Mouse (Mus musculus) midbrain, embryonic 16.5 days (tissue): ENCODE measurements at regions not wholly inside any gene's neighbourhood (a gene's known extent, or its start where the extent isn't known, plus 50 kb on each side); places are given as distances from the start of the nearest gene placed in this dataset.

Experiments
- ATAC-seq: fragments of 200-750 bp; cut with Nextera tagmentation; 2 replicates; pipeline ENCODE4 v1.8.0; 2017; ENCODE audit warnings: moderate TSS enrichment
- H3K27ac ChIP-seq: fragments of 300-500 bp; sonication (generic); 2 replicates; pipeline ENCODE4 v1.5.1; 2014; ENCODE audit warnings: mild to moderate bottlenecking, low read length, mixed read lengths
- H3K27me3 ChIP-seq: fragments of 300-500 bp; sonication (generic); 2 replicates; pipeline ENCODE4 v1.6.1; 2014; ENCODE audit warnings: low read depth, low read length, mixed read lengths; ENCODE audit not compliant: control insufficient read depth, insufficient read depth
- H3K36me3 ChIP-seq: fragments of 300-500 bp; sonication (generic); 2 replicates; pipeline ENCODE4 v1.6.1; 2014; ENCODE audit warnings: mild to moderate bottlenecking, low read length, moderate library complexity, mixed read lengths; ENCODE audit not compliant: control insufficient read depth, insufficient read depth
- H3K4me1 ChIP-seq: fragments of 300-500 bp; sonication (generic); 2 replicates; pipeline ENCODE4 v1.6.1; 2014; ENCODE audit warnings: mild to moderate bottlenecking, low read length, mixed read lengths; ENCODE audit not compliant: control insufficient read depth, insufficient read depth
- H3K4me2 ChIP-seq: fragments of 300-500 bp; sonication (generic); 2 replicates; pipeline ENCODE4 v1.6.1; 2014; ENCODE audit warnings: mild to moderate bottlenecking, low read length, mixed read lengths
- H3K4me3 ChIP-seq: fragments of 300-500 bp; sonication (generic); 2 replicates; pipeline ENCODE4 v1.5.1; 2014; ENCODE audit warnings: low read depth, mild to moderate bottlenecking, low read length, moderate library complexity, mixed read lengths
- H3K9ac ChIP-seq: fragments of 300-500 bp; sonication (generic); 2 replicates; pipeline ENCODE4 v1.6.1; 2014; ENCODE audit warnings: low read depth, low read length, mixed read lengths
- H3K9me3 ChIP-seq: fragments of 300-500 bp; sonication (generic); replicated peaks from 2 replicates; pipeline ENCODE4 v1.6.1; 2014; ENCODE audit warnings: mild to moderate bottlenecking, low read length, mixed read lengths; ENCODE audit not compliant: control insufficient read depth, poor library complexity, severe bottlenecking
- WGBS: fragments of 180-500 bp; shearing (Covaris S2); extraction: QIAGEN DNeasy Blood & Tissue Kit; methylation state at CpG from one replicate; pipeline ENCODE4 v1.1.7; 2014; 5-methylcytosine and 5-hydroxymethylcytosine counted together

DNA sequence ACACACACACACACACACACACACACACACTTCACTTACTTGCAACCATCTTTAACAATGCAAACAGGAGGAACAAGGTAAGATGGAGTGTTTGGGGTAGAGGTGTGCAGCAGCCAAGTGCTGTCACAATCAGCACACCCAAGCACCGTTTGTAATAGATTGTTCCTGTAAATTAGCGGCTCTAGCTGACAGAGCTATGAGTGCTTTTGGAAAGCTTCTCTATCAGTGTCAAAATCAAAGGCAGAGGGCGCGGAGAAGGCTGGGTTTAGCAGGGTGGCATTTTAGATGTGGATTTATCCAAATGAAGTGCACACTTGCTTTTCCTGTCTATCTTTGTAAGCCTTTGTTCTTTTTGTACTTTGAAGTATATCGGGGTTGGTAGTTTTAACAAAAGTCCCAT lies 184.6 kb downstream of the Cog6 start:
- WGBS: 77% methylated on average over 5 of the region's 5 CpGs
- H3K4me1 ChIP-seq: no peaks in the 10 kb centered on the region
- H3K27me3 ChIP-seq: no peaks in the 10 kb centered on the region
- H3K9me3 ChIP-seq: no peaks in the 10 kb centered on the region
- no peak overlapping the region for H3K4me2 ChIP-seq
- H3K4me3 ChIP-seq: no peak overlapping the region
- no peak for ATAC-seq
- H3K9ac ChIP-seq: no peak overlapping the region
- H3K27ac ChIP-seq: no peak overlapping the region
- no peaks in the 10 kb centered on the region for H3K36me3 ChIP-seq

DNA sequence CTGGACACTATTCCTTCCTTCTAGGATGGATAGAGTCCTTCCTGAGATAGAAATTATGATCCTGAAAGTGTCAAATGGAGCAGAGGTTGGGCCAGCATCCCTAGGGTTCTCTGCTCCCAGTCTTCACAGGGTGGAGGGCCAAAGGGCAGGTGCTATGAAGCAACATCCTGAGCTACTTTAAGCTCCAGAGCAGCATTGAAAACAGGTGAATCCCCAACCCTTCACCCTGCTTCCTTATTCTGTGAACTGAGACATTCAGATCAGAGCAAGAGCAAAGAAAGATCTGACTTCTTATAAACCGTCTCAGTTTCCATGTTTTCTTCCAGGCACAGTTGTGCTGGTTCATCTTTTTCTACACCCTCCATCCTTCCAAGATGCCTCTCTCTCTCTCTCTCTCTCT lies 185.1 kb downstream of the Cog6 start:
- no peak overlapping the region for H3K4me2 ChIP-seq
- H3K4me3 ChIP-seq: no peak overlapping the region
- 68% methylated on average over 1 of the region's 1 CpGs for WGBS
- no peaks in the 10 kb centered on the region for H3K27me3 ChIP-seq
- ATAC-seq: no peak
- H3K9me3 ChIP-seq: no peaks in the 10 kb centered on the region
- no peak overlapping the region for H3K9ac ChIP-seq
- no peaks in the 10 kb centered on the region for H3K4me1 ChIP-seq
- H3K36me3 ChIP-seq: no peaks in the 10 kb centered on the region
- H3K27ac ChIP-seq: no peak overlapping the region

DNA sequence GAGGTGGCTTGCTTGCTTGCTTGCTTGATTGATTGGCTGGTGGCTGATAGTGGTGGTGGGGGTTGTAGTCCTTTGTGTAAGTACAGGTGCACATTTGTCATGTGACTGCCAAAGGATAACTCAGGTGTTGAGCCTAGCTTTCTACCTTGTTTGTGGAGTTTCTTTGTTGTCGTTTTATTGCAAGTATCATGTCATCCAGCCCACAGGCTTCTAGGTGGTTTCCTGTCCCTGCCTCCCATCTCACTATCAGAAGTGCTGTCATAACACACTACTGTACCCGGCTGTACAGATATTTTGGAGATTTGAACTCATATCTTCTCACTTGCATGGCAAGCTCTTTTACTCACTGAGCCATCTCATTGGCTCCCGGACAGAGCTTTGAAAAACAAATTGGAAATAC lies 186.9 kb downstream of the Cog6 start:
- Histone ChIP-seq H3K4me1 (no peaks in the 10 kb centered on the region), H3K27ac (no peak overlapping the region), H3K27me3 (no peaks in the 10 kb centered on the region), H3K4me2 (no peak overlapping the region), H3K4me3 (no peak overlapping the region), H3K9ac (no peak overlapping the region), H3K9me3 (no peaks in the 10 kb centered on the region), H3K36me3 (no peaks in the 10 kb centered on the region)
- no peak for ATAC-seq
- 85% methylated on average over 3 of the region's 3 CpGs for WGBS

DNA sequence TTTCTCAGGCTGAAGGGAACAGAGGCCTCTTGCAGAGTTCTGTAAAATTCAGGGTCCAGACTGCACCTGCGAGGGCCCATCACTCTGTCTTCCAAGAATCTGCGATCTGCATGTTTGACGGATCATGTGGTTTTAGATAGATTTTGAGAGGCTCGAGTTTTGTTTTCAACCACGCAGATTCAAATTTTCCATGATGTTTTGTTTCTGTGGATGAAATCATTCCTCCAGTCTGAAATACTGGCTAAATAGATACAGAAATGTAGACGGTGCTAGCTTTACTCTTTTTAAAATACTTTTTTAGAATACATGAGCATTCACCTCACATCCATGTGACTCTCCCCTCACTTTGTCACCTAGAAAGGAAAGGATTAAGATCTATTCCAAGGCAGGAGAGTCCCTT lies 188.0 kb downstream of the Cog6 start:
- Histone ChIP-seq H3K4me2 (no peak overlapping the region), H3K36me3 (no peaks in the 10 kb centered on the region), H3K27ac (no peak overlapping the region), H3K4me1 (no peaks in the 10 kb centered on the region), H3K9me3 (no peaks in the 10 kb centered on the region), H3K9ac (no peak overlapping the region), H3K27me3 (no peaks in the 10 kb centered on the region), H3K4me3 (no peak overlapping the region)
- WGBS: 96% methylated on average over 6 of the region's 6 CpGs
- ATAC-seq: no peak

DNA sequence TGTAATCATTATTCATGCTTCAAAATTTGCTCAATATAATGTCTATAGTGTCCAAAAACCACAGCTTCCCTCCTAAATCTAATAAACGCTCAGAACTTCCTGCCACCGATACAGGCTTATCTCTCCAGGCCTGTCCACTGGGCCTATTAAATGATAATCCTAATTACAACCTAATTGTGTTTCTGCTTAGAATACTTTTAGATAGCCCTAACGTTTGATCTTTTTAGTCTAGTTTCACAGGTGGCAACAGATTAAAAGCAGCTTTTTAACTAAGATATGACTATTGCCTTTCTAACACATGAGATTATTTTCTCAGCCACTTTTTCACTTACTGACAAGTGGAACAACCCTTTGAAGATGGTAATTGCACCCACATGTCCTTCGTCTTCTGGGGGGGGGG lies 188.6 kb downstream of the Cog6 start:
- no peak overlapping the region for H3K4me3 ChIP-seq
- H3K9ac ChIP-seq: no peak overlapping the region
- no peak for ATAC-seq
- H3K27ac ChIP-seq: no peak overlapping the region
- no peak overlapping the region for H3K4me2 ChIP-seq
- H3K36me3 ChIP-seq: no peaks in the 10 kb centered on the region
- no peaks in the 10 kb centered on the region for H3K4me1 ChIP-seq
- WGBS: 72% methylated on average over 4 of the region's 4 CpGs
- no peaks in the 10 kb centered on the region for H3K27me3 ChIP-seq
- H3K9me3 ChIP-seq: no peaks in the 10 kb centered on the region

DNA sequence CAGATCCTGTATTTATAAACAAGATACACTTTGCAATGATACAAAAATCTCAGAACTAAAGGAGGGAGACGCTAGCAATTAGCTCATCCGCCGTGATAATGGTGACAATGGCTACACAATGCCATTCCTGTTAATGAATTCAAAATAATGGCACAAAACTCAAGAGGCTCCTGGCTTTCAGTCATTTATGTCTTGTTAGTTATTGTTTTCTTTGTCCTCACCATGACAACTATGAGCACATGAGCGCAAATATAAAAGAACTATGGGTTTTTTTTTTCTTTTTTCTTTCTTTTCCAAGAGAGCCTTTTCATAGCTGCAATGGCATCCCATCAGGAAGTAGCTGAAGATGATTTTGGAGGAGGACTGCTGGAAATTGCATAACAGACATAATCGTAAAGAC lies 194.2 kb downstream of the Cog6 start:
- Histone ChIP-seq H3K4me2 (no peak overlapping the region), H3K27me3 (no peaks in the 10 kb centered on the region), H3K27ac (no peak overlapping the region), H3K36me3 (no peaks in the 10 kb centered on the region), H3K4me1 (no peaks in the 10 kb centered on the region), H3K9ac (no peak overlapping the region), H3K9me3 (no peaks in the 10 kb centered on the region), H3K4me3 (no peak overlapping the region)
- ATAC-seq: no peak
- WGBS: 55% methylated on average over 5 of the region's 5 CpGs

DNA sequence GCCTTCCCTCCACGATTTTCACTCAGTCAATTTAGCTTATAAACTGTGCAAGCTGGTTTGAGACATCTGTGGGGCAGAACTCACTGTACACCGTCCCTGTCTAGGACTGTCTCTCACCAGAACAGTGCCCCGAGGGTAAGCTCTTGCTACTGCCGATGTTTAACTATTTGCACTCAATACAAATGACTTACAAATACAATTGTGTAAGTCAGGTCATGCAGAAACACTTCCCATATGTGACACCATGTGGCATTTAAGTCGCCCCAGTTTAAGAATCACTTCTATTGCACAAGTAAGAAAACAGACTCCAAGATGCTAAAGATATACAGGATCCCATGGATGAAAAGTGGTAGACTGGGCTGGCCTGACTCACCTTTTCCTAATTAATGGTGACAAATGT lies 195.6 kb downstream of the Cog6 start:
- Histone ChIP-seq H3K4me2 (no peak overlapping the region), H3K9ac (no peak overlapping the region), H3K4me1 (no peaks in the 10 kb centered on the region), H3K4me3 (no peak overlapping the region), H3K36me3 (no peaks in the 10 kb centered on the region), H3K9me3 (no peaks in the 10 kb centered on the region), H3K27ac (no peak overlapping the region), H3K27me3 (no peaks in the 10 kb centered on the region)
- 40% methylated on average over 5 of the region's 5 CpGs for WGBS
- no peak for ATAC-seq

DNA sequence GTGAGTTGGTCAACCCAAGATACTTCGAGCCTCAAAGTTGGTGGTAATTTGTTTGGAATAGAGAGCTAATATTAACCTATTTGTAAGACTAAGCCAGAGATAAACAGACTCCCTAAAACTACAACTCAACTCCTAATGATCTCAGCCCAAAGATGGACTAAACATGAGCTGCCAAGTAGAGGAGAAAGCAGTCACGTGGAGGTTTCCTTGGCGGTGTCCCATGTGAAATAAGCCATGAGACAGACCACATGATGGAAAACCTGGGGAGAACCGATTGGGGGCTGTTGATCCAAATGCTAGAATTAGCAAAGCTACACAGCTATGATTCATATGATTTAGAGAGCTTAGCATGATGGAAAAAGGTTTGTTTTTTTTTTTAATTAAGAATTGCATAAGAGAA lies 198.6 kb downstream of the Cog6 start:
- Histone ChIP-seq H3K4me3 (no peak overlapping the region), H3K4me1 (peaks cover 5% of the 10 kb centered on the region), H3K9me3 (no peaks in the 10 kb centered on the region), H3K27me3 (no peaks in the 10 kb centered on the region), H3K36me3 (no peaks in the 10 kb centered on the region), H3K27ac (no peak overlapping the region), H3K4me2 (no peak overlapping the region), H3K9ac (no peak overlapping the region)
- WGBS: 91% methylated on average over 4 of the region's 4 CpGs
- ATAC-seq: no peak

DNA sequence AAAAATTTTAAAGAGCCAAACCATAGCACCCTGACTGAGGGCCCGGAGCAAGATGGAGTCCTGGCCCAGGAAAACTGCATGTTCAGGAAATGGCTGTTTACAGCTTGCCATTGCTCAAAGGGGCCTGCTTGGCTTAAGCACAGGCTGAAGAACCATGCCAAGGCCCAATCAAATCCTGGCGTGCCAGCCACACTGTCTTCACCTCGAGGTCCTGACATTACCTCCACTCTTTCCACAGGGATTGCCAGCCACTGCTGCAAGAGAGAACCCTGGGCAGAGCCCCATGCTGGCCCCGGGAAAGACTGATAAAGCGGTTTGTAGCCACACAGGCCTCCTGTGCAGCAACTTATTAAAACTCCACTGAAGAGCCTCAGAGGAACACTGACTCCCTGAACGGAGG lies 199.6 kb downstream of the Cog6 start:
- WGBS: 79% methylated on average over 6 of the region's 6 CpGs
- H3K4me2 ChIP-seq: no peak overlapping the region
- H3K4me1 ChIP-seq: peaks cover 5% of the 10 kb centered on the region
- no peak for ATAC-seq
- no peaks in the 10 kb centered on the region for H3K36me3 ChIP-seq
- H3K4me3 ChIP-seq: no peak overlapping the region
- no peaks in the 10 kb centered on the region for H3K9me3 ChIP-seq
- no peak overlapping the region for H3K9ac ChIP-seq
- no peaks in the 10 kb centered on the region for H3K27me3 ChIP-seq
- no peak overlapping the region for H3K27ac ChIP-seq

DNA sequence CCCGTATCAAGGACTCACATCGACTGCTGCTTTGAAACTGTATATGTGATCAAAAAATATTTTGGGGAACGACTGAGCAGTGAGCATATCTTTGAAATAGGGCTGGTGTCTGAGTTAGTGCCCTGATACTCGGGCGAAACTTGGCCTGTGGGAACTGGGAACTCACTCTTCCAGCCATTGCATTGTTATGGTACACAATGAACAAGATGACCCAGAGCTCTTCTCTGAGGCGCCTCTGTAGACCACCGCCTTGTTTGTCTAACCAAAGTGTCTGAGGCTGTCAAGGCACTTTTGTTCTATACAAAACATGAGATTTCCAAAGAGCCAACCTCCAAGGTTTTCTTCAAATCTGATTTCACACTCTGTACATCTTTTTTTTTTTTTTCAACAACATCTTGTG lies 201.5 kb downstream of the Cog6 start:
- H3K9ac ChIP-seq: no peak overlapping the region
- no peak overlapping the region for H3K27ac ChIP-seq
- no peak for ATAC-seq
- H3K4me1 ChIP-seq: peaks cover 5% of the 10 kb centered on the region
- 34% methylated on average over 7 of the region's 7 CpGs for whole genome bisulfite sequencing
- H3K4me2 ChIP-seq: no peak overlapping the region
- no peaks in the 10 kb centered on the region for H3K36me3 ChIP-seq
- H3K4me3 ChIP-seq: no peak overlapping the region
- H3K9me3 ChIP-seq: no peaks in the 10 kb centered on the region
- no peaks in the 10 kb centered on the region for H3K27me3 ChIP-seq
